Mouse (Mus musculus) retina, postnatal 1 day (tissue): ENCODE data around the gene Gabrb1.

Source experiments
- DNase-seq: peaks from one replicate; pipeline ENCODE4 v3.0.0-alpha.2; 2012

The Gabrb1 gene

DNA sequence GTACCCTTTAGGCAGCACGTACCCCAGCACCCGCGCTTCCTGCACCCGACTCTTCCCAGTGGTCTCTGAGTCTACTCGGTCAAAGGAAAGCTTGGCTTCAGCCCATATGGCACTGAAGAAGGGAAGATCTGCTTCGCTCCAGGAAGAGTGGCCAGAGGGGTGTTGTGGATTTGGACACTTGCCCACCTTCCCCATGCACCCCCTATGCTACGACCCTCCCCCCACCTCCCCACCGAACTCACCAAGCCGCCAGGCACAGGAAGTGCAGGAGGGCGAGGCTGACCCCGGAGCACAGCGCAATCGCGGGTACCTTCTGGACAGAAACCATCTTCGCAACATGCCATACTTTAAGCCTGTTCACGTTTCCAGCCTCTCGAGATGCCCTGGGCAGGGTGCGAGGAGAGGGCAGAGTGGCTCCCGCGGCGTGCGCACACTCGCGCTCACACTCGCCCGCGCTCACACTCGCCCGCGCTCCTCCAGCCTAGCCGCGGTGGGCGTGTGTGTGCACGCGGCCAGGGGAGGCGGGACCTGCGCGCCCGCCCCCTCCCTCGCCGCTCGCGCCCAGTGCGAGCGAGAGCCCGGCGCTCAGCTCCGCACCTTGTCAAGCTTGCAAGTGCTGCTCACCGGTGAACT lies at the start of gene Gabrb1:
TSS of gene Gabrb1 (plus strand) at position 632 of the 633 bp plus-strand sequence.
- peak; percentile 68 for DNase-seq

DNA sequence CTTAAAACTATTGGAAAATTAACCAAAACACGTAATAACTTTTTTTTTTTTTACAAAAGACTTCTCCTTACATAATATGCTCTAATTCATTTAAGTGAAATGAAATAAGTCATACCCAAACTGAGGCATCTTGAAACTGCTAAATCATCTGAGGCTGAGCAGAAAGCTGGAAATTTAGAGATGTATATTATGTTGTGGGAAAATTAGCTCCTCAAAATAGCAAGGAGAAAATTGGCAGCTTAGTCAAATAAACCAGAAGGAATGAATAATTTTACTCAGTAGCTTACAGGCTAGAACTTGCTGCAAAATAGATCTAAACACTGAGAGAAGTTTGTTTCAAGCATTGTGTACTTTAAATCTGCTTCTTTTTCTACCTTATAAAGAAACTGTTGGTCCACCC lies 49.2 kb upstream of the Gabrb1 start:
- DNase-seq = no peak

DNA sequence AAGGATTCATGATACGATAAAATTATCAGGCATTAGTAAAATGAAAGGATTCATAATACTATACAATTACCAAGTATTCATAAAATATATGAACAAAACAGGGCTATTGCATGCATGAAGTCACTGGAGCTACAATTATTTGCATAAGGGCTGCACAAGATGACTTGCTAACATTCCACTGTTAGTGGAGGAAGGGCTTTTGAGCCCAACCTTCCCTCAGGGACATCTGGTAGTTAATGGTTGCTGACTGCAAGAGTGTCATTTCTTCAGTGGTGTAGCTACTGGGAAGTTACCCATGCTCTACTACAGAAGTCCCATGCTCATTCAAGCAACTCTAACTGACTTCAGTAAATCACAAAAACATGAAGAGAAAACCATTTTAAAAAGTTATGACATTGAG lies 43.6 kb upstream of the Gabrb1 start:
- DNase-seq = no peak

DNA sequence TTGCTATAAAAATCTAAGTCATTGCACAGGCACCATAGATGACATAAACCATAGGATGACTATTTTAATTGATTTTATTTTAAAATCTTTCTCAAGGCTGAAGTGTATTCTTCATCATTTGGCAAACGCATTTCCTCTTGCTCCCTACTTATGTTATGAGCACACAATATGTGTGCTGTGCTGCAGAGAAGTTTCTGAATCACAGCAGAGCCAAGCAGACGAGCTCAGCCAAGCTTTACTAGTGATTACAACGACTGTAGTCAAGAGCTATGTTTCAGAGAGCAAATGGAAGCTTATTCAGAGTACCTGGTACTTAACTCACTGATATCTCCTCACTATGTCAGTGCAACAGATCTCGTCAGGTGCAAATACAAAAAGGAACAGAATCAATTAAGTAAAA lies 41.2 kb upstream of the Gabrb1 start:
- DNase-seq = no peak

DNA sequence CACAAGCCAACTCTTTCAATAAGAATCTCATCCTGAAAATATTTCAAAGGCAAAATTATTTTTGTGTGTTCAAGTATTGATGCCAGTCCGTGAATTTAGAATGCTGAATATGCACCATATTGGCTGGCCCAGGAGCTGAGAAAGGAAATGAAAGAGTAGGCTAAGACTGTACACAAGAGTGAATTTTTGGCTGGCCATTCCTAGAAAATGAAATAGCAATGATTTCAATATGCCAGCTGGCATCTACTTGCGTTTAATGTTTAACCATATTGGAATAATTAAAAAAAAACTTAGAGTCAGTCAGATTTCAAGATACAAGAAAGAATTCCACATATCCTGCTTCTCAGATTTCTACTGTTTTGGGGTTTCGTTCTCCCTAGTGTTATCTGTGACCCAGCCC lies 30.1 kb upstream of the Gabrb1 start:
- DNase-seq = no peak

DNA sequence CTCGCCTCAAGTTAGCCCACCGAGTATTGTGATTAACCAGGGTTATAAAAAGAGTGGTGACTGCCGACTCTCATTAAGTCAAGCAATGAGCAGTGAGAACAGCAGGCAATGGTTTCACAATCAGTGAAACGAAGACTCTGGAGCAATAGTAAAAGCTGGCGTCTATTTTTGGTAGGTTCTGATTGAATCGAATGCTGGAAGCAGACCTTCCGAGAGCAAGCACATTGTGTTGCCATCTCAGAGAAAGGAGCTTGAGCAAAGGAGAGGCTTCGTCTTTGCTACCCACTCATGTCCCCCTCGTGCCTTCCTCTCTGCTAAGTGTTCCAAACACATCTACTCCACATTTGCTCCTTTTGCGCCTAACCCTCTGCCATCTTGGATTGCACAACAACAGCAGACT lies 18.1 kb upstream of the Gabrb1 start:
- no peak for DNase-seq

DNA sequence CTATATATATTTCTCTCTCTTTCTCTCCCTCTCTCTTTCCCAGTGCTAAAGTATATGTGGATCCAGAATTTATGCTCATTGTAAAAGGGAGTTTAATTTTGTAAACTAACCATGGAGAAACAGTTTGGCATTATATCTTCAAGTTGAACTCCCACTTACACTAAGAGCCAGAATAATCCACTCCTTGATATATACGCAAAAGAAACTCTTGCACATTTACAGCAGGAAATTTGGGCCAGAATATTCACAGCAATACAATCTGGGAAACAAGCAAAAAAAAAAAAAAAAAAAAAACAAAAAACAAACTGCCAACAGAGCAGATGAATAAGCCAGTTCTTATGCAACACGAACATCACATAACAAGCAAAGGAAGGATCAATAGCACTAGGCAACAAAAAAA lies 9.8 kb upstream of the Gabrb1 start:
- DNase-seq = no peak

DNA sequence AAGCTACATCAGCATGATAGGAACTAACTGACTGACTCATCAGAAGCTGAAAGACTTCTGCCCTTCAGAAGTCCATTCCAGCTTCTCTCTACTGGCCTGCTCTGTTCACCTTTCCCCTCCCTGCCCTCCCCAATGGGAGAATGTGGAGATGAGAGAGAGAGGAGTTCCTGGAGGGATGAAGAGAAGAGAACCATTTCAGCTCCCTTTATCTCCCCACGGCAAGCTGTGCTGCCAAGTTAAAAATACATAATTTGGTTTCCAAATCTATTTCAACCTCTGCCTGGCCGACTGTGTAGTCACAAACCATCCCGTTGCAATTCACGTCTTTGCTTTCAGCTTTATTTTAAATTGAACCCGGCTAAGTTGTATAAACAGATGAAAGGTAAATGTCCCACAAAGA lies 3.9 kb upstream of the Gabrb1 start:
- DNase-seq = no peak

DNA sequence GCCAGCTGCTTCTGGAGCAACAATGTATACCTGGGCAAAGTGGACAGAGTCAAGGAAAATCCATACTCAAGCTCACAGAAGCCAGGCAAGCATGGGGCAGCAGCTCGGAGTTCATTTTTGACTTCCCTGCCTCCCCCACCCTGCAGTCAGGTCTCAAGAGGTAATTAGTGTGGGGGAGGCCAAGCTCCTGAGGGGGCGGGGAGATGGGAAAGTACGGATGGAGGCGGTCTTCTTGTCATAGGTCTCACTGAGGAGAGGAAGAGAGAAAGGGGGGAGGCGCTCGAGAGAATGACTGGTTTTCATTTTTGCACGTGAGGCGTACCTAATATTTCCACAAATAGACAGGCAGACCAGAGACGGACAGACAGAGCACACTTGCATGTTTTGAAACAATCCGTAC lies 1.1 kb upstream of the Gabrb1 start:
- DNase-seq = peak; percentile 39

DNA sequence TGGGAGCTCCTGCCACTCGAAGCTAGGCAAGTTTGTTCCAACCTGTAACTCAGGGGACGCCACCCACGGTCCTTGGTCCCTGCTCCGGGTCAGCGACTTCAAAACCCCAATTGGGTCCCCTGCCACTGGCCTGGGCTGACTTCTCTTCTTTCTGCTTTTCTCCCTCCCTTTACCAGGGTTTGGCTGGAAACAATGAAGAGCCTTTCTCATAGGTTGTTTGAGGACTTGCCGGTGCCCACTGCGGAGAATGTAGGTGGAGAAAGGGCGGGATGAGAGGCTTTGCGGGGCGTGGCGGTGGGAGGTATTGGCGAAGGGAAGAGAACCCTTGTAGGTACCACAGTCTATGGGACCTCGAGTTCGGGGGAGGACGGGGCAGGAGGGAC lies 193 bp downstream of the Gabrb1 start, which contains the start of gene Gabra4:
TSS of gene Gabra4 (minus strand) at position 194 of the 383 bp plus-strand sequence.
- peak; percentile 53 for DNase-seq

DNA sequence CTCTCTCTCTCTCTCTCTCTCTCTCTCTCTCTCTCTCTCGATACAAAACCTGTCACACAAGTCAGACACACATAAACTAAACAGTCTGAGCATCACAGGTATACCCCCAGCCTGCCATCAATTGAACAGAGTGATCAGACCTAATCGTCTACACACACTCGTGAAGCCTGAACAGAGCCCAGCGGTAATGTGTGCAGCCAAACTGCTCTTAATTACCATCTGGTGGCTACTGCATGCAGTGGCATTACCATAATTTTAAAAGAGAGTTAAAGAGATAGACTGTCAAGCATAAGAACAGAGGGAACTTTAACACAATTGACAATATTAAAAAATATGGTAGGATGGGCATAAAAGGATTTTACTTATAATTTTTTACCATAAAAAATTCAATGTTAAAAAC lies 7.7 kb downstream of the Gabrb1 start:
- DNase-seq = no peak

DNA sequence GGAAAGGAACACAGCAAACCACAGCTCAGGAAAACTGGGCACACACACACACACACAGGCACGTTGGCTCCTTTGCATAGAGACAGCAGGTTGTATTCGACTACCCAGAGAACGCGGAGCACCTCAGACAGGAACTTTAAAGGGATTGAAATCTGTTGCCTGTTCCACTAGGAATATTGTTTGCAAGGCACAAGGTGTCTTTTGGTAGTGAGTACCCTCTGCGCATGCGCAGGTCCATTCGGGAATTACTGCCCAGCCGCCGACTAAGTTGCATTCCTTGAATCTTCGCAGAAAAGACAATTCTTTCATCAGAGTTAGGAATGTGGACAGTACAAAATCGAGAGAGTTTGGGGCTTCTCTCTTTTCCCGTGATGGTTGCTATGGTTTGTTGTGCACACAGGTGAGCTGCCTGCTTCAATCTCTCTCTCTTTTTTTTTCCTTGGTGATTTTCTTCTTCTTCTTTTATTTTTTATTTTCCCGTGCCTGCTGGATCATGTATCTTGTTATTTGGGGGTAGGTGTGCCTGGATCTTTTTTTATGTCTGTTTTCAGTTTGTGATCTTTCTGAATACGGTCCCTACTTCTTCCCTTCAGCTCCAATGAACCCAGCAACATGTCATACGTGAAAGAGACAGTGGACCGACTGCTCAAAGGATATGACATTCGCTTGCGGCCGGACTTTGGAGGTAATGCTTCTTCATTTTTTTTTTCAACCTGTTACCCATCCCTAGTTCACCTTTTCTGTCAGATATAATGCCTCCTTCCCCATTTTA lies 42.0 kb downstream of the Gabrb1 start:
- DNase-seq = peak; percentile 69

DNA sequence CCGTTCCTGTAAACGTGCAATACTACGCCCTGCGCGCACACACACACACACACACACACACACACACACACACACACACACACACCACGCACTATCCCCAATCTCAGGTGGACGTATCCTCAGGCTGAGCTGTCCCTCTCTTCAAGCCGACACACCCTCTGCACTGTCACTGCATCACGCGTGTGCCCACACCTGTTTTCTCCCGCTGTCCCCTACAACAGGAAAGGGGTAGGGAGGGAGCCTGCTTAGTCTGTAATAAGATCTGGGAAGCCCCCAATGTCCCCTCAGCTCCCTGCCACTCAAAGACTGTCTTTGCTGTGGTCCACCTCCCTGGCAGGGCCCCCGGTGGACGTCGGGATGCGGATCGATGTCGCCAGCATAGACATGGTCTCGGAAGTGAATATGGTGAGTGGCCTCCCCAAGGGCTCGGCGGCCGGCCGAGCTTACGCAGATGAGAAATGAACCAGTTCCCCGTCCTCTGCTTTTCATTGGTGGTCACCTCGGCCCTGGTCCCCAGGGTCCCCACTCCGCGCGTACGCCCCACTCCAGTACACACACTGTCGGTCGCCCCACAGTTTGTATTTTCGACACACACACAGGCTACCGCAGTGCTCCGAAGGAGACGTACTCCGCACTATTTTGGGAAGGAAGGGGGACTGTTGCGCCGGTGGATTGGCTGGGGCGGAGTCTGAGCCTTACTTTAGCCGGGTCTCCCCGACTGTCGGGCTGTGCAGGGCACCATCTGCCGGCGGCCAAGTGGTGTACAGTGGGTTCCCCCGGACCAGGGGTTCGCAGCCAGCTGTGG lies 42.8 kb downstream of the Gabrb1 start:
- DNase-seq = peak; percentile 76

DNA sequence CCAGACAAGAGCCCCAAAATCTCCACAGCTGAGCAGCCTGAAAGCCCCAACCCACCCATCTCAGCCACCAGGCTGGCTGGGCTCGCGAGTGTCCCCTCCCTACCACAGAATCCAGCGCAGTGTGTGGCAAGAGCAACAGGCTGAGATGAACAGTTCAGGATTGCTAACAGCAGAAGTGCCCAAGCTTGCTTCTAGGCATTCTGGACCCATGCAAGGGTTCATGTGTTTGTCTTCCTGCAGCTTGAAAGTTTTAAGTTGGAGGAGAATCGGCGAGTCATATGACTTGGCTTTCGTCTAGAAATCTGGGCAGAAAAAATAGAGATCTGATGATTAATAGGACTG lies 43.3 kb downstream of the Gabrb1 start:
- no peak for DNase-seq

DNA sequence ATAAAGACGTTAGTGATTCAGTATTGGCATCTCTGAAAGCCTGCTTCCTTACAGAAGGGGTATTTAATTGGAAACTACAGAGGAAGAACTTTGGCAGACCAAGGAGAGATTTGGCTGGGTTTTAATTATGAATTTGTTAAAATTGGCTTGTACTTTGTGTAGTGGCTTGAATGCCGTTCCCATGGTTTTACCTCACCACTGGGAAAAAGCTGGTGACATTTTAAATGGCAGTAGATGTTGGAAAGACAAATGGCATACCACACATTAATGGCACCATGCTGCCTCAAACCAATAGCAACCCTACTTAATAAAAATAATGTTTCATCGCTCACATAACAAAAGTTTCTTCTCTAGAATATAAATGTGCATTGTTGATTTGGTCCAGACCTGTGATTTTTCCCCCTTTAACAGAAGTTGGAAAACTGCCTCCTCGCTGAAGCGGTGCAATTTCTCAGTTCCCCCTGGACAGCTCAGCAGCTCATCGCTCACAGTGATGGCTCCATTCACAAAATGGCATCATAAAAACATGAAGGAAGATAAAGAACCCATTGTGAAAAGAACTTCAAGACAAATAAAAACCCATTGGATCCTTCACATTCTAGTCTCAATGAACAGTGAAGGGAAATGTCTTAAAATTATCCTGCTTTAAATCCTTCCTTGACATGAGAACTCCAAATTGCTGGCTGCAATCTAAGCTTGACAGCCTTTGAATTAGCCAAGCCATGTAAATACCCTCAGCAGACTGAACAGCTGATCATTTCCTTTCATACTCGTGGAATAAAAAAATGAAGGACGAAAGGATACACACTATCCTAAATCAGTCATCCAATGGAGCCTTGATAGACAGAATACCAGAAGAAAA lies 75.2 kb downstream of the Gabrb1 start:
- no peak for DNase-seq

DNA sequence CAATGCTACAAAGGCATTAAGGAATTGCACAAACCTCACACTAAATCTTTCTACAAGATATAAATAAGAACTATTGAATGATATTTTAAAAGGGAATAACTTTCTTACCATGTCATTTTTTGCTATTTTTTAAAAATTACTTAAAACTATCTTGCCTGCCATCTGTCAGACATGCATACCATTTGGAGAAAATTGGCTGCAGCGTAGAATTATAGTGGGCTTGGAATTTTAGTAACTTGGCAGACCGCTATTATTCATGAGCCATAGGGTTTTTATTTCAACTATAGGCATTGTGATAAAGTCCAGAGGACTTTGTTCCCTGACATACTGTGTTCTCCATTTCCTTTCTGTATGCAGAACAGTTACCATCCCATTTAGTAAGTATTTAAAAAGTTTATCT lies 89.5 kb downstream of the Gabrb1 start:
- no peak for DNase-seq

DNA sequence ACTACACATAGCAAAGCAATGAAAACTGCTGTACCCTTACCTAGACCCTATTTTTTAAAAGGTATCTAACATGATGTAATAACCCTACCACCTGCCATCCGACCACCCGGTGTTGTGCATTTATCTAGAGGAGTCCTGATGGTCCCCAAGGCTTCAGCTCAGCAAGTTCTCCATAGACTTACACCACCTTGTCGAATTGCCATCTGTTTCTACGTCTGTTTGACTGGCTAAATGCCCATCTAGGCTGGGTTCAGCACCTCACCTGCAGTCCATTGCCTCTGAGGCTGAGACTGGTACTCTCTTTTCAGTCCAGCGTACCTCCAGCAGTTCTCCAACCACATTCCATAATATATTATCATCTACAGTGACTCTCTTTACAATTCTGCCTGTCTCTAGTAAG lies 96.1 kb downstream of the Gabrb1 start:
- no peak for DNase-seq

DNA sequence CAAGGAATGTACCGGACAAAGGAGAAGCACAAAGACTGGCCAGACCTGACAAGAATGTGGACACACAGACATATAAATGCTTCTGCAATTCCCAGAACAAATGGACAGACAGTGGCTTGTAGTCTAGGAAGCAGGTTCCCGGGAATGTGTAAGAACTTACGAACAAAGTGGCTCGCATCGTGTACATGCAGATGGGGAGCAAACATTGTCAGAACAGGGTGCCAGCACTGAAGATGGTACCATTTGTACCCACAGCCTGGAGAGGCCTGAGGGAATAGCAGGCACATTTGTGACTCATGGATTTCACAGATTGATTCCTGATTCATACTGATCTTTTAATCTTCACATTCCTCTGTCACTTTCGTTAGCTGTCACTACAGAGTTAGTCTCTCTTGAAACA lies 103.2 kb downstream of the Gabrb1 start:
- no peak for DNase-seq

DNA sequence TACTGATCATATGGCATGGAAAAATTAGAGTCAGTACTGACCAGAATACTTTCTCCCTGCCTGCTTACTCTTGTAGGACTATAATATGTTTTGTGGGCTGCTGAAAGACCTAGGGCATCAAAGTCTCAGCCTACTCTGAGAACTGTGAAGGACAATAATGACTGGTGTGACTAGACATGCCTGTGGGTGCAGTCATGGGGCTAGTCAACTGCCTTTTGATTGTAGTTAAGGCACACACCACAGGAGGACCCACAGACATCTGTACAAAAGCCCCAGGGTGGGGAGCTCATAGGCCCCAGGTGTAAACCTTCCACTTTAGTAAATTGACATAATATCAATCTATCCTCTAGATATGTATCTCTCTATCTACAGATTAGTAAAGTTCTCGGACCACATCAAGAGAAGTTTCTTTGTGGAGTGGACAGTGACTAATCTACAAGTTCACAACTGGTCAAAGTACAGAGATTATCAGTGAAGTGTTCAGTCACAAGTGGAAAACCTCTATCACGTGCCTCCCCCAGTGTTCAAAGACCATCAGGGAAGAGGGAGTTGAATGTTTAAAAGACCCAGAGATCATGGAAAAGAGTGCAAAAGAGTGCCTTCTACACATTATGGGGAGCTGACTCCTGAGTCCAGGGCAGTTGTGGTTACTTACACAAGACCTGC lies 123.7 kb downstream of the Gabrb1 start:
- no peak for DNase-seq

DNA sequence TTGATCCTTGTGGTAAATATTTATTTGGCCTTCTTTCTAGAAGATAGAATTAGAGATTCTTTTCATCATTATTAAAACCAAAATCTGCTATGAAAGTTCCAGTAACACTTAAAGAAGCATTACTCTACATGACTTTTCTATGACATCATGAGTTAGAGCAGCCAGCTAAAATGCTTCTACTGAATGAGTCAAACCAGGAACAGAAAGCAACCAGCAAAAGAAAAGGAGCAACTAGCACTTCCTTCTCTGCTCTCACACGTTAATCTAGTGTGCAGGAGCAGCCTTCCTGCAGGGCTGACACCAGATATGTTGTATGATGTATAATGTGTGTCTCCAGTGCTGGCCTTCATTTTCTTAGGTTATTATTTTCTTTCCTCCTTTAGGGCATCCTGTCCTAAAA lies 164.9 kb downstream of the Gabrb1 start:
- no peak for DNase-seq

DNA sequence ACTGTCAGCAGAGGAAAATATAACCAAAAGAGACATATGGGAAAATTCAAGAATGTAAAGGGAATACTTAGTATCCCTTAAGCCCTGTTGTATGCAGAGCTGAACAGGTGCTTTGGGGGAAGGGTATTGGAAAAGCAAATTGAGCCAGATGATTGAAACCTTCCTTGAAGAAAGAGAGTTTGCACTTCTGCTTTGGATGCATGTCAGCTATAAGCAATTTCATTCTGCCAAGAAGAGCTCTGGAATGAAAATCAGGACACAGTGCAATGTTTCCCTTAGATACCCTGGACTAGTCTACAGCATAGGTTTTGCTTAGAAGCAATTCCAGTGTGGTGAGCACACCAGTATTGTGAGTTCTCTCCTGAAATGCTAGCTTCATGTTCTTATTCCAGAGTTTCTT lies 170.4 kb downstream of the Gabrb1 start:
- no peak for DNase-seq

DNA sequence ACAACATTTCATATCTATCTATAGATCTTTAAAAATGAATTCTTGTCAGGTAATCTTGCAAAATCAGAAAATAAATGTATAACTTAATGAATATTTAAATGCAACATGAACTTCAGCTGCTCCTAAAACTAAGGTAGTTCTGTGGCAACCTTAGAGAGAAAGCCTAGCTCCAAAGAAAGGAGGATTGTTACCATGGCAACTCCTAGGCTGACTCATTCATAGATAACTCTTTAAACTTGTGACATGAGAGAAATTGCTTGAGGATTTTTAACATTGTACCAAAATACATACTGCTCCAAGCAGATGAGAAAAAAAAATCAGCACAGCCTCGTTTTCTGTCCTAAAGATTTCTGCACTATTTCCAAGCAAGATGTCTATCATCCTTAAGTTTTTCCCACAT lies 171.1 kb downstream of the Gabrb1 start:
- no peak for DNase-seq

DNA sequence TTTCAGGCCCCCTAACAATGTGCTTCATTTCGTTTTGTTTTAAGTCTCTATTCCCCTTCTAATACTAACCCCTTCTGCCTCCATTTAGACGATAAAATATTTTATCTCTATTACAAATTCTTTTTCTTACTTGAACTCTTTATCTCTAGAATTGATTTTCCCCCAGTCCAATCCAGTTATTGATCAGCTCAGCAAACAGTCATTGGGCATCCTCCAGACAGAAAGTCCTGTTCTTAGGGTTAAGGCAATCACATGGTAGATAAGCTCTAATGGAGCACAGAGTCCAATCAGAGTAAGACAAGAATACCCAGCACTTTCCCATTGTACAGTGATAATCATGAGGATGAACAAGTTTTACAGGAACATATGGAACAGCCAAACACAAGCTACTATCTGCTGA lies 172.4 kb downstream of the Gabrb1 start:
- no peak for DNase-seq
